Mouse (Mus musculus): ENCODE results near the gene Pakap. TPM values are rescaled to one million over a fixed set of nuclear protein-coding genes. Genes with fewer than 3 reads are reported as not detected.

Pakap gene
- total RNA-seq, 2 experiments from 2014 or later = not detected

DNA sequence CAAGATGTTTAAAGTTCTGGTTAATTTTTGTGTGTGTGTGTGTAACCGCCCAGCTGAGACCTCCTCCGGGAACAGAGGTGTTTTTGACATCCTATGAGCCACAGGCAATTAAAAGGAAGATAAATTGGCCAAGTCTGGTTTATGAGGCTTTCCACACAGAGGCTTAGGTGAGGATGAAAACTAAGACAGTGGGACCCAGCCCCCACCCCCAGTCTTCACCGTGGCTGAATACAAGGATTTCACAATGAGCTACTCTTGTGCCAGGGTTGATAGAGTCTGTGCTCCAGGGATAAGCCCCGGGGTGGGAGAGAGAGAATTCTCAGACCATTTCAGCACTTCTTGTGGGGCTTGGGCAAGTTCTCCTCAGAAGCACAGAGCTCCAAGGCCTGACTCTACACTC lies 183.1 kb downstream of the Pakap start:
- ATAC-seq (replicated peaks; ENCODE audit: poor library complexity) = no peak

DNA sequence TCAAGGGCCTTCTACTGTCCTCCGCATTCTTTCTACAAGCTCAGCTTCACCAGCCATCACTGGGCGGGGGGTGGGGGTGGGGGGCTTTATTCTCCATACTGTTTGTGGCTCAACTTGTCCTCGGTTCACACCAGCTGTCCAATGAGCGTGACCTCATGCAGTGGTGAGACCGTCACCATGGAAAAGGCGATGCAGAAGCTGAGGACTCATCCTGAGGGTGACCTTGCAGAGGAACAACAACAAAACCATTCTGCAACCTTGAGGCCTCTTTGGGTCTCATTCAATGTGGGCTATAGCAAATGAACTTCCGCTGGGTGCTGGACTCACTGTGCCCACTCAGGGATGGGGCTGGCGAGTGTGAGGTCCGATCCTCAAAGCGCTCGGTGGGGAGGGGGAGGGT lies 183.6 kb downstream of the Pakap start:
- no peak for ATAC-seq (replicated peaks; ENCODE audit: poor library complexity)

- no peak for ATAC-seq (replicated peaks; ENCODE audit: poor library complexity)
These were observed 187.1 kb downstream of the Pakap start for GRCm38 (mm10) chr4:57755085-57755484.

DNA sequence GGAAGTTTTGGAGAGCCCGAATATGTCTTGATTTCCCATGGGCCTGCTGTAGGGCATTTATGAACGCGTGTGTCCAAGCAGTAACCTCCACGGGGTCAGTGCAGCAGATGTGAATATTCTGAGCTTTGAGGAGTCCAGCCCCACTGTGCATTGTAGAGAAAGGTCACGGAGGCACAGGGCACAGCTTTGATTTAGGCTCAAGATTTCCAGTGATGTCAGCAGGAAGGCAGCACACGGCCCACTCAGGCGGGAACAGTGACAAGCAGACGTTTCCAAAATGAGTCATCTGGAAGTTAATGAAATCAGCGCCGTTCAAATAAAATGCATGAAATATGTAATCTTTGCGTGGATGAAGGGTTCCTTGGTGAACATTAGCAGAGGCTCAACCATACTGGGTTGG lies 190.0 kb downstream of the Pakap start:
- ATAC-seq (replicated peaks; ENCODE audit: poor library complexity) = no peak

GRCm38 (mm10) chr4:57762424-57762823 lies 194.4 kb downstream of the Pakap start:
- no peak for ATAC-seq (replicated peaks; ENCODE audit: poor library complexity)

DNA sequence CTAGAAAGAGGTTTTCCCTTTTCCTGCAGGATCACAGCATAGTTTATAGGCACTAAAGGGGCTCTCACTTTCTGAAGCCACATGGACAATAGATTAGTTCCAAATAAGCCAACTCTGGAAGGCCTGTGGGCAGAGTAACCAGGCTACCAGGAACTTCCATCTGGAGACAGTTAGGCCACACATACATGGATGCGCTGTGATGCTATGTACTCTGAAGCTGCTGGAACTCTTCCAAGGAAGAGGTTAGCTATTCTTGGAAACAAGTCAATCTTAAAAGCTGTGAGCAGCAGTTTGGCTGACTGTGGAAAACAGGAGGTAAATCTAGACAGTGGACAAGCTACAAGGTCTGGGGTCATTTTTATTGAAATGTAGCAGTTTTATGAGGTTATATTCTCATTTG lies 196.4 kb downstream of the Pakap start:
- no peak for ATAC-seq (replicated peaks; ENCODE audit: poor library complexity)

GRCm38 (mm10) chr4:57764926-57765325 lies 196.9 kb downstream of the Pakap start:
- ATAC-seq (replicated peaks; ENCODE audit: poor library complexity) = no peak

- ATAC-seq (replicated peaks; ENCODE audit: poor library complexity) = no peak
These were observed 197.8 kb downstream of the Pakap start for GRCm38 (mm10) chr4:57765806-57766205.

GRCm38 (mm10) chr4:57769007-57769406 lies 201.0 kb downstream of the Pakap start:
- ATAC-seq (replicated peaks; ENCODE audit: poor library complexity) = no peak

- no peak for ATAC-seq (replicated peaks; ENCODE audit: poor library complexity)
These were observed 202.3 kb downstream of the Pakap start for GRCm38 (mm10) chr4:57770185-57770823.

DNA sequence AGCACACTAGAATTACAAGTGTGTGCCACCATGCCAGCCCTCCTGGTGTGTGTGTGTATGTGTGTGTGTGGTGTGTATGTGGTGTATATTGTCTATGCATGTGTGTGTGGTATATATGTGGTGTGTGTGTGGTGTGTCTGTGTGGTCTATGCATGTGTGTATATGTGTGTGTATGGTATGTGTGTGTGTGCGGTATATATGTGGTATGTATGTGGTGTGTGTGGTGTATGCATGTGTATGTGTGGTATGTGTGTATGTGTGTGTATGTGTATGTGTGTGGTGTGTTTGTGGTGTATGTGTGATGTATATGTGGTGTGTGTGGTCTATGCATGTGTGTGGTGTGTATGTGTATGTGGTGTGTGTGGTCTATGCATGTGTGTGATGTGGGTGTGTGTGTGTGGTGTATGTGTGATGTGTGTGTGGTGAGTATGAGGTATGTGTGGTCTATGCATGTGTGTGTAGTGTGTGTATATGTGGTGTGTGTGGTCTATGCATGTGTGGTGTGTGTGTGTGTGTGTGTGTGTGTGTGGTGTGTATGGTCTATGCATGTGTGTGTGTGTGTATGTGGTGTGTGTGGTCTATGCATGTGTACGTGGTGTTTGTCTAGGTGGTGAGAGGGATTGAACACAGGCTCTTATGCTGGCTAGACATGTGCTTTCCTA lies 203.7 kb downstream of the Pakap start:
- no peak for ATAC-seq (replicated peaks; ENCODE audit: poor library complexity)

- ATAC-seq (replicated peaks; ENCODE audit: poor library complexity) = peak; percentile 70
These were observed 205.0 kb downstream of the Pakap start for GRCm38 (mm10) chr4:57772851-57773510.

- ATAC-seq (replicated peaks; ENCODE audit: poor library complexity) = no peak
These were observed 206.5 kb downstream of the Pakap start for GRCm38 (mm10) chr4:57774517-57774916.

GRCm38 (mm10) chr4:57775582-57775981 lies 207.6 kb downstream of the Pakap start:
- ATAC-seq (replicated peaks; ENCODE audit: poor library complexity) = no peak

- no peak for ATAC-seq (replicated peaks; ENCODE audit: poor library complexity)
These were observed 212.4 kb downstream of the Pakap start for GRCm38 (mm10) chr4:57780403-57780802.

GRCm38 (mm10) chr4:57780833-57781641 lies 213.1 kb downstream of the Pakap start:
- ATAC-seq (replicated peaks; ENCODE audit: poor library complexity) = no peak

- peak; percentile 94 for ATAC-seq (replicated peaks; ENCODE audit: poor library complexity)
These were observed 214.0 kb downstream of the Pakap start for GRCm38 (mm10) chr4:57781994-57782393.

DNA sequence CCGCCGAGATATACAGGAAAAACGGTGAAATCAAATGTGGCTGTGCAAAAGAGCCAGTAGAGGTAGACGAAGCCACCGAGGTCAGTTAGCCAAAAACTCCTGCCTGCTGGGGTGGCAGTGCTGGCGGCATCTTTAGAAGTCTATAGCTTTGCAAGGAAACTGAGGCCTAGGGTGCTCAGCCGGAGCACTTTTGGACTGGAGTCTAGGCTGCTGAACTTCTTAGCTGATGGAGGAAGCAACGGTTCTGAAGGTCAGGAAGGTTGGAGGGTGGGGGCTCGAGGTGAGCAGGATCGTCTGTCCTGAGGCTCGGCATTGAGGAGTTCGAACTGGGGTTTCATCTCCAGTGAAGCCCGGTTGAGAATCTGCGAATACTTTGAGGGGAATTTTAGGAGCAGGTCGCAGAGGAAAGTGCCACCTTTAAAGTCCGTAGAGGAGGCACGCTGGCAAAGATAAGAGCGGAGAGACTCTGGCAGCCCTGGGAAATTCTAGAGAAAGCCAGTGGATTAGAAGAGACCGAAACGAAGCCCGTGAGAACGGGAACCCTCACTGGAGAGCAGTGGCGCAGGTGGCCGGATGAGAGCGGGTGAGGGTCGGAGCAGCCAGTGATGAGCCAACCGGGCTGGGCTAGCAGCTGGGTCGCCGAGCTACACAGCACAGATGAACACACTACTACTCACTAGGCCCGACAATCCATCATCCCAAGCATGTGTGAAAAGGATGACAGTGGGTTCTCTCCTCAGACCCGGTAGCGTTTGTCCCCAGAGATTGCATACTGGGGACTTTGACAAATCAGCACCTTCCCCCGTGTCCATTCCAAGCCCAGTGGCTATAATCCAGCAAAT lies 214.8 kb downstream of the Pakap start:
- ATAC-seq (replicated peaks; ENCODE audit: poor library complexity) = peak; percentile 38; the same call in 1 of the 2 replicates

DNA sequence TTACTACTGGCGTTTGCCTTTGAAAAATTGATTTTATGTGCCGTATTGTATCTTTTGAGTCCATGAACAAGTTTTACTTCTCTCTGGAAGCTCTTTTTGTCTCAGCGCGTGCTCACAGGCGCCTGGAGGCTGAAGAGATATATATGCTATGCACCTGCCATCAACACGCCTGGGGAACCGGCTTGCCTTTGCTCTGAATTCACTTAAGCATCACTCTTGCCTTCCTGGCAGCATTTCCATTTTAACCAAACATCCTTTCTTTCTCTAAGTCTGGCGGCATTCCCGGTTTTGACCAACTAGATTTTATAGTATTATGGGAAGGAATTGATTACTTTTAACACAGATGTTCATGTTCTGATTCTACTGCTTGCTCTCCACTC lies 215.4 kb downstream of the Pakap start:
- ATAC-seq (replicated peaks; ENCODE audit: poor library complexity) = no peak

GRCm38 (mm10) chr4:57783853-57784600 lies 216.0 kb downstream of the Pakap start:
- no peak for ATAC-seq (replicated peaks; ENCODE audit: poor library complexity)
